Mouse (Mus musculus) megakaryocyte, embryonic 14.5 days (primary cell): ENCODE data around the gene Ptk7. TPM values are rescaled to one million over a fixed set of nuclear protein-coding genes. Genes with fewer than 3 reads are reported as not detected.

Source experiments
- H3K27me3 ChIP-seq: replicated peaks from 2 replicates; pipeline ENCODE3; 2012; ENCODE audit warnings: inconsistent platforms
- H3K36me3 ChIP-seq: replicated peaks from 2 replicates; pipeline ENCODE3; 2012; ENCODE audit warnings: low read length, inconsistent platforms, mixed read lengths
- H3K4me1 ChIP-seq: 2 replicates; pipeline ENCODE4 v1.6.1; 2012; ENCODE audit warnings: inconsistent platforms
- H3K4me3 ChIP-seq: replicated peaks from 2 replicates; pipeline ENCODE3; 2012; ENCODE audit warnings: moderate library complexity, mild to moderate bottlenecking, inconsistent platforms
- H3K9me3 ChIP-seq: 2 replicates; pipeline ENCODE4 v1.6.1; 2012; ENCODE audit warnings: inconsistent platforms
- FLI1 ChIP-seq: IDR thresholded peaks from 2 replicates; pipeline ENCODE4 v1.6.1; 2012; ENCODE audit warnings: low read length, inconsistent platforms, mixed read lengths
- GATA1 ChIP-seq: IDR thresholded peaks from 3 replicates; pipeline ENCODE4 v1.6.1; 2012; ENCODE audit warnings: mixed read lengths, low read length, inconsistent platforms, borderline replicate concordance
- polyA plus RNA-seq: library from polyadenylated mRNA; stranded (reverse); fragments of >175 nt; gene quantifications from 2 replicates; pipeline ENCODE4 v1.2.3, GENCODE M21; 2012; ENCODE audit warnings: low replicate concordance; ENCODE audit not compliant: insufficient read depth

The Ptk7 gene
- polyA plus RNA-seq: 6.7 and 13.6 TPM in 2 replicates

GRCm38 (mm10) chr17:46628791-46629684 is at the start of gene Ptk7:
Gene Ptk7 (minus strand): TSS chr17:46629504.
- Histone ChIP-seq H3K36me3 (peaks cover 46% of the 10 kb centered on the region), H3K4me3 (peak within 1 kb of the TSS; percentile 94), H3K4me1 (peaks cover 81% of the 10 kb centered on the region), H3K9me3 (peaks cover 4% of the 10 kb centered on the region; the same call in 1 of the 2 replicates), H3K27me3 (peaks cover 45% of the 10 kb centered on the region)
- TF ChIP-seq FLI1: no peak
- no peak for TF ChIP-seq GATA1

DNA sequence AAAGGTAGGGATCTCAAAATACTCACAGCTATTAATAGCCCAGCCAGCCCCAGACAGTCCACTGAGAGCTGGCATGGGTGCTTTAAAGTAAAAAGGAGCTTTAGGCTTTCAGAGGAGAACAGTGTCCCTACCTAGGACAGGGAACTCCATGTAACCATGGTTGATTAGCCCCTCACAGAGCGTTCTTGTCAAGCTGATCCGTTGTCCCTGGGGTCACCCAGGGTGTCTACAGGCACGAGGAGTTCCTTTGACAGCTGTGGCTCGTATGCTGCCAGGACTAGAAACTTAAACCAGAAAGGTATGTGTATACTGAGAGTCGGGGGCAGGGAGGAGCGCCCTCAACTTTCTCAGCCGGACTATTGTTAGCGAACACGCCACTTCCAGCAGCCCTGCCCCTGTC is 49.6 kb upstream of the Ptk7 start:
- peak overlapping the region; percentile 95 for H3K4me3 ChIP-seq
- H3K36me3 ChIP-seq: peaks cover 72% of the 10 kb centered on the region
- peaks cover 72% of the 10 kb centered on the region for H3K4me1 ChIP-seq
- H3K27me3 ChIP-seq: no peaks in the 10 kb centered on the region
- no peaks in the 10 kb centered on the region for H3K9me3 ChIP-seq
- TF ChIP-seq FLI1: no peak
- TF ChIP-seq GATA1: no peak

- Histone ChIP-seq H3K4me1 (peaks cover 69% of the 10 kb centered on the region), H3K4me3 (peak within 1 kb of the TSS; percentile 95), H3K27me3 (no peaks in the 10 kb centered on the region), H3K9me3 (no peaks in the 10 kb centered on the region), H3K36me3 (peaks cover 67% of the 10 kb centered on the region)
- TF ChIP-seq FLI1 (no peak), GATA1 (no peak)
These were observed 49.1 kb upstream of the Ptk7 start, which contains the start of gene Mea1 for GRCm38 (mm10) chr17:46678416-46678815. Gene Mea1 (plus strand): TSS chr17:46678793.

DNA sequence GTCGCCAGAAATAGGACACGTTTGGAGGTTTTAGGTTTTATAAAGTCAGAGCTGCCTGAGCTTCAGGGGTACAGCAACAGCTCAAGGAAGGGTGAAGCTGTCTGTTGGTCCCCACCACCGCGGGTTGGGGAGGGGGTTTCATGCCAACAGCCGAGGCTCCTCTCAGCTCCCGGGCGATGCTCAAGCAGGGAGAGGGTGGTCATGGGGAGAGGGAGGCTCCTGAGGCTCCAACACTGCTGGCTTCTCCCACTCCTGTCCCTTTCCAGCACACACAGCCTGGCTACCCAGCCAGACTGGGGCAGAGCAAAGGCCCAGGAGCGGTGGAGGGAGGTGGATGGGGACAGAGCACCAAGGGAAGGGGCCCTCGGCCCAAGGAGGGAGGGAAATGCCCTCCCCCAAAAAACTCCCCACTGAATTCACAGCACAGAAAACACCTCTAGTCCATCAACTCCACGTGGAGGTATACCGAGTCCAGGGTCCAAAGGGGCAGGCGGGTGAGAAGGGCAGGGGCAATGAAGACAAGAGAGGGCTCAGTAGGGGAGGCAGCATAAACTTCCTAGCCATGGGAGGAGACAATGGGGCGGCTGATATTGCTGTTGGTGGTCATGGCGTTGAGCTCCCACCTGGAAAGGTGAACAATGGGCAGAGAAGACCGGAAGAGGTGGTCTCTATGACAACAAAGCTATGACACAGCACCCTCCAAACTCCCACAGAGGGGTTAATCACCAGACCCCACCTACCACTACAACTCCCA is 45.4 kb upstream of the Ptk7 start:
- Histone ChIP-seq H3K4me3 (peak overlapping the region; percentile 92), H3K9me3 (no peaks in the 10 kb centered on the region), H3K4me1 (peaks cover 74% of the 10 kb centered on the region), H3K36me3 (peaks cover 80% of the 10 kb centered on the region), H3K27me3 (no peaks in the 10 kb centered on the region)
- TF ChIP-seq FLI1 (no peak), GATA1 (no peak)

DNA sequence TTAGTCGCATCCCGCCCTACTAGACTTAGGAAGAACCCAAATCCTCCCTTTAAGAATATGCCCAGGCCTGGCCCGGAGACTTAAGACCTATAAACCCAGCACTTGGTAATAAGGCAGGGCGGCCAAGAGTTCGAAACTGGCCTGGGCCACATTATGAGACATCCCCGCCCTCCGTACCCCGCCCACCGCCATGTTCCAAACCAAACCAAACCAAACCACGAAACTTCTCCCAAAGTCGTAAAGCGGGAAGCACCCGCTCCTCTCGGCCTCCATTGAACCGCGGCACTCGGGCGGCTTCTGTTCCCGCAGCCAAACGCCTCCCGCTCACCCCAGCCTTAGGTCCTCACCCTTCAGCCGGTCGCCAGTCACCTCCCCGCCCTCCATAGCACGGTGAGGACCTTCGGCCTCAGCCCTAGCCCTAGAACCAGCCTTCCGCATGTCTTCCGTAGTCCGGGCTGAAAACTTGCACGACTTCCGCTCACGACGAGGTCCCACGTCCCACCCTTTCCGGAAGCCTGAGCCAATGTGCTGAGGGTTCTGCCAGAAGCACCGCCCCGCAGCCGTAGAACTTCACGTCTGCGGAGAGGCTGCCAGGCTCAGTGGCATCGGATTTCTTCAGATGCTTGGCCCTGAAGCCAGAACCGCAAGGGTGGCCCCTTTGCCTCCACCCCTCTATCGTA is 44.7 kb upstream of the Ptk7 start, which contains the start of gene Rrp36:
Rrp36 (minus strand) TSS at position 503 of the 680 bp plus-strand sequence.
- H3K36me3 ChIP-seq: peaks cover 82% of the 10 kb centered on the region
- H3K4me1 ChIP-seq: peaks cover 66% of the 10 kb centered on the region
- peak within 1 kb of the TSS; percentile 92 for H3K4me3 ChIP-seq
- H3K9me3 ChIP-seq: no peaks in the 10 kb centered on the region
- H3K27me3 ChIP-seq: no peaks in the 10 kb centered on the region
- no peak for TF ChIP-seq GATA1
- TF ChIP-seq FLI1: peak; percentile 26; the same call in 1 of the 2 replicates

GRCm38 (mm10) chr17:46669911-46670310 is 40.6 kb upstream of the Ptk7 start:
- no peak overlapping the region for H3K4me3 ChIP-seq
- peaks cover 80% of the 10 kb centered on the region for H3K36me3 ChIP-seq
- no peaks in the 10 kb centered on the region for H3K27me3 ChIP-seq
- peaks cover 27% of the 10 kb centered on the region for H3K4me1 ChIP-seq
- TF ChIP-seq GATA1: no peak
- TF ChIP-seq FLI1: no peak
- H3K9me3 ChIP-seq: no peaks in the 10 kb centered on the region

DNA sequence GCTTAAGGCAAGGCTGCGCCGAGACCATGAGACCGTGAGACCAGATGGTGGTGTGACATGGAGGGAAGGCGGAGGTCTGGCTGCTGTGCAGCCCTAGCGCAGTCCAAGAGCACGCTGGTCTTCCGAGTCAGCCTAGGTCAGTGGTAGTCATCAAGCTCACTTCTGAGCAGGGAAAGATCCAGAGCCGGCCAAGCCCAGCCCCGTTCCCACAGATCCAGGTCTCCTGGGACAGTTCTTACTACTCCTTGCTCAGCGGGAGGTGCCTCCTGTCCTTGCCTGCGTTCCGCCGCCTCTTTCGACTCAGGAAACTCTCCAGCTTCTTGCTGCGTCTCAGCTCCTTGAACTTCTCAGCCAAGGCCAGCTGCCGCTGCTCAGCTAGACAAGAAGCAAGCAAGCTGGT is 38.4 kb upstream of the Ptk7 start:
- H3K27me3 ChIP-seq: no peaks in the 10 kb centered on the region
- TF ChIP-seq FLI1 (no peak), GATA1 (no peak)
- H3K4me1 ChIP-seq: peaks cover 12% of the 10 kb centered on the region
- no peaks in the 10 kb centered on the region for H3K9me3 ChIP-seq
- no peak overlapping the region for H3K4me3 ChIP-seq
- H3K36me3 ChIP-seq: peaks cover 94% of the 10 kb centered on the region

GRCm38 (mm10) chr17:46662730-46663129 is 33.4 kb upstream of the Ptk7 start:
- Histone ChIP-seq H3K36me3 (peaks cover 97% of the 10 kb centered on the region), H3K4me3 (no peak overlapping the region), H3K9me3 (no peaks in the 10 kb centered on the region), H3K4me1 (peaks cover 19% of the 10 kb centered on the region), H3K27me3 (no peaks in the 10 kb centered on the region)
- TF ChIP-seq FLI1 (no peak), GATA1 (no peak)

DNA sequence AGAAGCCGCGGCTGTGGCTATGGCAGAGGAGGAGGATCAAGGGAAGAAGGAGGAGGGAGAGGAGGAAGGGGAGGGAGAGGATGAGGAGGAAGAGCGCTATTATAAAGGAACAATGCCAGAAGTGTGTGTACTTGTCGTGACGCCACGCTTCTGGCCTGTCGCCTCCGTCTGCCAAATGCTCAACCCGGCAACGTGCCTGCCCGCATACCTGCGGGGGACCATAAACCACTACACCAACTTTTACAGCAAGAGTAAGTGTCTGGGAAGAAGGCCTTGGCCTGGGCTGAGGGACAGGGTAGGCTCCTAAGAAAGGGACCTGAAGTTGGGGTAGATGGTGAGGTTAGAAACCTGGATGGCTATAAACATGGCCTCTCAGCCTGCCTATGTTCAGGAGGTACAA is 32.7 kb upstream of the Ptk7 start:
- no peaks in the 10 kb centered on the region for H3K9me3 ChIP-seq
- H3K4me1 ChIP-seq: peaks cover 22% of the 10 kb centered on the region
- no peak overlapping the region for H3K4me3 ChIP-seq
- H3K27me3 ChIP-seq: no peaks in the 10 kb centered on the region
- H3K36me3 ChIP-seq: peaks cover 99% of the 10 kb centered on the region
- TF ChIP-seq GATA1: no peak
- TF ChIP-seq FLI1: no peak
